Mouse (Mus musculus) midbrain, embryonic 13.5 days (tissue): ENCODE data around the gene Nelfb. TPM values are rescaled to one million over a fixed set of nuclear protein-coding genes. Genes with fewer than 3 reads are reported as not detected.
A peak's percentile ranks its signal among the peaks of the same experiment; 100 is the strongest.

ENCODE experiments used
- ATAC-seq: fragments of 200-750 bp; cut with Nextera tagmentation; 2 replicates; pipeline ENCODE4 v1.8.0; 2017; ENCODE audit warnings: mild to moderate bottlenecking, moderate TSS enrichment, moderate library complexity
- H3K27ac ChIP-seq: fragments of 300-500 bp; sonication (generic); 2 replicates; pipeline ENCODE4 v1.5.1; 2015; ENCODE audit warnings: inconsistent platforms, mild to moderate bottlenecking, moderate library complexity
- H3K27me3 ChIP-seq: fragments of 300-500 bp; sonication (generic); 2 replicates; pipeline ENCODE4 v1.6.1; 2015; ENCODE audit warnings: mild to moderate bottlenecking, inconsistent platforms
- H3K36me3 ChIP-seq: fragments of 300-500 bp; sonication (generic); 2 replicates; pipeline ENCODE4 v1.6.1; 2015; ENCODE audit warnings: mild to moderate bottlenecking, inconsistent platforms
- H3K4me1 ChIP-seq: fragments of 300-500 bp; sonication (generic); replicated peaks from 2 replicates; pipeline ENCODE4 v1.6.1; 2015; ENCODE audit warnings: inconsistent platforms
- H3K4me2 ChIP-seq: fragments of 300-500 bp; sonication (generic); replicated peaks from 2 replicates; pipeline ENCODE4 v1.6.1; 2015; ENCODE audit warnings: moderate library complexity, mild to moderate bottlenecking, inconsistent platforms
- H3K4me3 ChIP-seq: fragments of 300-500 bp; sonication (generic); replicated peaks from 2 replicates; pipeline ENCODE4 v1.5.1; 2015; ENCODE audit warnings: mild to moderate bottlenecking, inconsistent platforms
- H3K9ac ChIP-seq: fragments of 300-500 bp; sonication (generic); replicated peaks from 2 replicates; pipeline ENCODE4 v1.6.1; 2015; ENCODE audit warnings: mild to moderate bottlenecking, inconsistent platforms
- H3K9me3 ChIP-seq: fragments of 300-500 bp; sonication (generic); 2 replicates; pipeline ENCODE4 v1.6.1; 2016; ENCODE audit warnings: mild to moderate bottlenecking, inconsistent platforms
- WGBS: fragments of 180-500 bp; shearing (Covaris S2); methylation state at CpG from one replicate; pipeline ENCODE4 v1.1.7; 2015; 5-methylcytosine and 5-hydroxymethylcytosine counted together
- polyA plus RNA-seq: library from polyadenylated mRNA; unstranded; fragments of >200 nt; fragmentation: Nextera tagmentation; extraction: Ambion mirVana; gene quantifications from 2 replicates; pipeline ENCODE4 v1.2.1, GENCODE M21; 2015

The Nelfb gene
- polyA plus RNA-seq, 1 experiment from 2014 or later = 117 TPM

GRCm38 (mm10) chr2:25171101-25171768 is 40.1 kb downstream of the Nelfb start:
- no peak for ATAC-seq
- no peak overlapping the region for H3K4me2 ChIP-seq
- H3K36me3 ChIP-seq = no peaks in the 10 kb centered on the region
- no peaks in the 10 kb centered on the region for H3K9me3 ChIP-seq
- H3K4me1 ChIP-seq = peaks cover 57% of the 10 kb centered on the region
- no peak overlapping the region for H3K27ac ChIP-seq
- WGBS = 93% methylated on average over 6 of the region's 6 CpGs
- no peak overlapping the region for H3K4me3 ChIP-seq
- H3K27me3 ChIP-seq = 0 out of 2 replicates have a peak, but pooled peaks cover 4% of the 10 kb centered on the region
- H3K9ac ChIP-seq = no peak overlapping the region

- Histone ChIP-seq H3K27me3 (0 out of 2 replicates have a peak, but pooled peaks cover under 1% of the 10 kb centered on the region), H3K36me3 (no peaks in the 10 kb centered on the region), H3K9me3 (no peaks in the 10 kb centered on the region), H3K4me3 (no peak overlapping the region), H3K27ac (no peak overlapping the region), H3K9ac (no peak overlapping the region; the same call in 1 of the 2 replicates), H3K4me1 (peaks cover 50% of the 10 kb centered on the region), H3K4me2 (no peak overlapping the region)
- WGBS = 82% methylated on average over 10 of the region's 10 CpGs
- ATAC-seq = no peak
Measured at GRCm38 (mm10) chr2:25170326-25171100, 40.8 kb downstream of the Nelfb start.

GRCm38 (mm10) chr2:25169778-25170177 is 41.5 kb downstream of the Nelfb start:
- H3K9ac ChIP-seq = no peak overlapping the region; the same call in 1 of the 2 replicates
- no peaks in the 10 kb centered on the region for H3K9me3 ChIP-seq
- no peak overlapping the region for H3K4me2 ChIP-seq
- peaks cover 42% of the 10 kb centered on the region for H3K4me1 ChIP-seq
- H3K36me3 ChIP-seq = no peaks in the 10 kb centered on the region
- H3K27ac ChIP-seq = 0 out of 2 replicates have a peak overlapping the region, but pooled peaks have one; percentile 80
- 12% methylated on average over 5 of the region's 5 CpGs for WGBS
- no peak overlapping the region for H3K4me3 ChIP-seq
- ATAC-seq = no peak
- no peaks in the 10 kb centered on the region for H3K27me3 ChIP-seq

- Histone ChIP-seq H3K9ac (peak overlapping the region; percentile 69; the same call in 1 of the 2 replicates), H3K4me1 (peaks cover 48% of the 10 kb centered on the region), H3K27ac (peak overlapping the region; percentile 80), H3K9me3 (no peaks in the 10 kb centered on the region), H3K4me2 (peak overlapping the region; percentile 67), H3K4me3 (peak overlapping the region; percentile 46), H3K27me3 (no peaks in the 10 kb centered on the region), H3K36me3 (no peaks in the 10 kb centered on the region)
- no peak; the same call in 1 of the 2 replicates for ATAC-seq
- WGBS = 3% methylated on average over 2 of the region's 2 CpGs
Measured at GRCm38 (mm10) chr2:25168665-25168978, 42.7 kb downstream of the Nelfb start.

GRCm38 (mm10) chr2:25167919-25168664 is 43.2 kb downstream of the Nelfb start:
- peaks cover 53% of the 10 kb centered on the region for H3K4me1 ChIP-seq
- peak overlapping the region; percentile 46 for H3K4me3 ChIP-seq
- peak overlapping the region; percentile 67 for H3K4me2 ChIP-seq
- H3K27ac ChIP-seq = peak overlapping the region; percentile 80
- H3K9ac ChIP-seq = peak overlapping the region; percentile 69
- peak; percentile 83 for ATAC-seq
- H3K27me3 ChIP-seq = no peaks in the 10 kb centered on the region
- H3K9me3 ChIP-seq = no peaks in the 10 kb centered on the region
- under 1% methylated on average over 39 of the region's 41 CpGs for WGBS
- no peaks in the 10 kb centered on the region for H3K36me3 ChIP-seq

- peak overlapping the region; percentile 80 for H3K27ac ChIP-seq
- H3K9ac ChIP-seq = peak overlapping the region; percentile 69
- no peaks in the 10 kb centered on the region for H3K9me3 ChIP-seq
- peaks cover 57% of the 10 kb centered on the region for H3K4me1 ChIP-seq
- H3K27me3 ChIP-seq = no peaks in the 10 kb centered on the region
- H3K4me2 ChIP-seq = peak overlapping the region; percentile 67
- peak overlapping the region; percentile 46 for H3K4me3 ChIP-seq
- peak; percentile 53 for ATAC-seq
- WGBS = 12% methylated on average over 4 of the region's 4 CpGs
- H3K36me3 ChIP-seq = no peaks in the 10 kb centered on the region
Measured at GRCm38 (mm10) chr2:25167481-25167880, 43.8 kb downstream of the Nelfb start.

- no peak overlapping the region for H3K4me2 ChIP-seq
- H3K9ac ChIP-seq = no peak overlapping the region
- H3K27ac ChIP-seq = no peak overlapping the region
- ATAC-seq = no peak
- no peaks in the 10 kb centered on the region for H3K36me3 ChIP-seq
- 57% methylated on average over 2 of the region's 2 CpGs for WGBS
- no peaks in the 10 kb centered on the region for H3K27me3 ChIP-seq
- H3K4me1 ChIP-seq = 0 out of 2 replicates have a peak, but pooled peaks cover under 1% of the 10 kb centered on the region
- no peak overlapping the region for H3K4me3 ChIP-seq
- H3K9me3 ChIP-seq = no peaks in the 10 kb centered on the region
Measured at GRCm38 (mm10) chr2:25157655-25158054, 53.6 kb downstream of the Nelfb start.

- H3K4me3 ChIP-seq = no peak overlapping the region
- no peak overlapping the region for H3K27ac ChIP-seq
- no peaks in the 10 kb centered on the region for H3K36me3 ChIP-seq
- no peaks in the 10 kb centered on the region for H3K27me3 ChIP-seq
- WGBS = 47% methylated on average over 2 of the region's 2 CpGs
- no peak overlapping the region for H3K4me2 ChIP-seq
- no peak for ATAC-seq
- H3K9me3 ChIP-seq = no peaks in the 10 kb centered on the region
- no peaks in the 10 kb centered on the region for H3K4me1 ChIP-seq
- H3K9ac ChIP-seq = no peak overlapping the region
Measured at GRCm38 (mm10) chr2:25156990-25157389, 54.3 kb downstream of the Nelfb start.

GRCm38 (mm10) chr2:25156177-25156576 is 55.1 kb downstream of the Nelfb start:
- no peak for ATAC-seq
- Histone ChIP-seq H3K4me3 (no peak overlapping the region), H3K9ac (no peak overlapping the region), H3K4me1 (no peaks in the 10 kb centered on the region), H3K9me3 (no peaks in the 10 kb centered on the region), H3K27ac (no peak overlapping the region), H3K27me3 (no peaks in the 10 kb centered on the region), H3K4me2 (no peak overlapping the region), H3K36me3 (no peaks in the 10 kb centered on the region)
- 85% methylated on average over 3 of the region's 3 CpGs for WGBS

- no peak overlapping the region for H3K4me2 ChIP-seq
- H3K27ac ChIP-seq = no peak overlapping the region
- no peaks in the 10 kb centered on the region for H3K9me3 ChIP-seq
- H3K27me3 ChIP-seq = no peaks in the 10 kb centered on the region
- no peak overlapping the region for H3K4me3 ChIP-seq
- H3K36me3 ChIP-seq = no peaks in the 10 kb centered on the region
- no peak for ATAC-seq
- no peaks in the 10 kb centered on the region for H3K4me1 ChIP-seq
- 72% methylated on average over 4 of the region's 4 CpGs for WGBS
- no peak overlapping the region for H3K9ac ChIP-seq
Measured at GRCm38 (mm10) chr2:25151280-25151956, 59.9 kb downstream of the Nelfb start.
